ENCODE assay signal across 25 mouse cellular contexts in genomic region chr13:79555572-79556280, GRCm38 (mm10).
"Had no signal": no experiment of that assay in that cellular context is flagged by ENCODE, and none has a peak within 500 bp of the region (broad histone marks: within the 10 kb centered on the region; RNA-seq: fewer than 3 reads in every experiment).

No protein-coding gene starts in this region.

- H3K4me3 ChIP-seq: forebrain, embryonic 15.5 days; heart, embryonic 10.5 days; heart, embryonic 12.5 days; hindbrain, embryonic 10.5 days; hindbrain, embryonic 13.5 days; hindbrain, embryonic 15.5 days; kidney, embryonic 15.5 days; layer of hippocampus, adult 2 months; left cerebral cortex, adult 2 months; limb, embryonic 10.5 days; limb, embryonic 12.5 days had no signal

- H3K27me3 ChIP-seq: forebrain, embryonic 15.5 days; heart, embryonic 12.5 days; hindbrain, embryonic 13.5 days; hindbrain, embryonic 15.5 days; kidney, embryonic 15.5 days; limb, embryonic 12.5 days had no signal

- H3K36me3 ChIP-seq: forebrain, embryonic 15.5 days; heart, embryonic 10.5 days; heart, embryonic 12.5 days; hindbrain, embryonic 10.5 days; hindbrain, embryonic 13.5 days; hindbrain, embryonic 15.5 days; kidney, embryonic 15.5 days; limb, embryonic 10.5 days; limb, embryonic 12.5 days had no signal

- H3K9ac ChIP-seq: forebrain, embryonic 15.5 days; forebrain, postnatal 0 days; heart, embryonic 12.5 days; hindbrain, embryonic 13.5 days; hindbrain, embryonic 15.5 days; kidney, embryonic 15.5 days; limb, embryonic 12.5 days had no signal

- DNase-seq: forebrain, postnatal 0 days; gastrocnemius, postnatal 14 days; gastrocnemius, postnatal 36 days; heart, adult 11 months; heart, postnatal 10 days; heart, postnatal 4 days; kidney, adult 11 months; kidney, adult 2 months; kidney, adult 9 months; kidney, postnatal 25 days; kidney, postnatal 4 days; liver had no signal

- ATAC-seq: forebrain, embryonic 15.5 days; forebrain, postnatal 0 days; hindbrain, postnatal 0 days had no signal

- H3K4me2 ChIP-seq: forebrain, embryonic 15.5 days; heart, embryonic 12.5 days; hindbrain, embryonic 13.5 days; hindbrain, embryonic 15.5 days; kidney, embryonic 15.5 days; limb, embryonic 12.5 days had no signal

- H3K27ac ChIP-seq: forebrain, embryonic 15.5 days; heart, embryonic 10.5 days; hindbrain, embryonic 10.5 days; hindbrain, embryonic 13.5 days; hindbrain, embryonic 15.5 days; hindbrain, postnatal 0 days; kidney, embryonic 15.5 days; kidney, postnatal 0 days; layer of hippocampus, adult 2 months; left cerebral cortex, adult 2 months; limb, embryonic 10.5 days; limb, embryonic 12.5 days had no signal

- H3K9me3 ChIP-seq: forebrain, embryonic 15.5 days; heart, embryonic 10.5 days; heart, embryonic 12.5 days; hindbrain, embryonic 13.5 days; hindbrain, embryonic 15.5 days; kidney, embryonic 15.5 days; limb, embryonic 10.5 days; limb, embryonic 12.5 days had no signal

- H3K4me1 ChIP-seq: hindbrain, embryonic 10.5 days; hindbrain, embryonic 13.5 days; hindbrain, embryonic 15.5 days; kidney, embryonic 15.5 days; limb, embryonic 10.5 days; limb, embryonic 12.5 days had no signal
